Mouse (Mus musculus): Measurements from ENCODE around the gene Ypel2.

DNA sequence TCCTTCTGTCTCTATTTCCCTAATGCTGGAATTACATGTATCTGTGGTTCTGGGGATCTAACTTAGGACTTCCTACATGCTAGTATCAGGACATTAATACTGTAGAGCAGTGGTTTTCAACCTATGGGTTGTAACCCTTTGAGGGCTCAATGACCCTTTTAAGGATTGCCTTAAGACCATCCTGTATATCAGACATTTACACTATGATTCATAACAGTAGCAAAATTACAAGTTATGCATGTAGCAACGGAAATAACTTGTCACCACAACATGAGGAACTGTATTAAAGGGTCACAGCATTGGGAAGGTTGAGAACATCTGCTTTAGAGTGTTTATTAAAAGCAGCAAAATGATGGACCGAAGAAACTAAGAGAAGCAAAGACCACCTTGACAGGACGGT lies 26.8 kb downstream of the Ypel2 start:
- TF ChIP-seq CTCF (IDR thresholded peaks at IDR 0.05; ENCODE audit: control insufficient read depth, insufficient read depth, low read length) (no peak), POLR2A (IDR thresholded peaks at IDR 0.05; ENCODE audit: borderline replicate concordance, control insufficient read depth, low read depth, low read length) (no peak)
